Mouse (Mus musculus) kidney, postnatal 25 days (tissue): ENCODE results near the gene Gm20388.

Experiments used
- DNase-seq, 2 experiments: peaks; one replicate each; pipeline ENCODE4 v3.0.0; 2021; ENCODE audit warnings: mixed read lengths in 2 of 2

Gene Gm20388

GRCm38 (mm10) chr8:121609251-121609650 lies 1698.6 kb downstream of the Gm20388 start:
- no peak for DNase-seq

- no peak for DNase-seq
Observed at GRCm38 (mm10) chr8:121609916-121610315, 1699.3 kb downstream of the Gm20388 start.

- no peak for DNase-seq
Observed at GRCm38 (mm10) chr8:121613419-121613818, 1702.8 kb downstream of the Gm20388 start.

- DNase-seq = peak; percentile 91 to 93
Observed at GRCm38 (mm10) chr8:121619401-121619995, 1708.9 kb downstream of the Gm20388 start.

- DNase-seq = peak; percentile 91 to 94
Observed at GRCm38 (mm10) chr8:121620801-121621516, 1710.3 kb downstream of the Gm20388 start.

GRCm38 (mm10) chr8:121621879-121622278 lies 1711.2 kb downstream of the Gm20388 start:
- DNase-seq = peak in 1 of 2 experiments; percentile 43

- DNase-seq = no peak
Observed at GRCm38 (mm10) chr8:121623043-121623442, 1712.4 kb downstream of the Gm20388 start.

- no peak for DNase-seq
Observed at GRCm38 (mm10) chr8:121628681-121629080, 1718.0 kb downstream of the Gm20388 start.

- peak; percentile 67 to 90 for DNase-seq
Observed at GRCm38 (mm10) chr8:121631645-121632071, 1721.0 kb downstream of the Gm20388 start.

GRCm38 (mm10) chr8:121632401-121632800 lies 1721.8 kb downstream of the Gm20388 start:
- no peak for DNase-seq

GRCm38 (mm10) chr8:121635534-121635933 lies 1724.9 kb downstream of the Gm20388 start:
- DNase-seq = peak; percentile 77 to 90

GRCm38 (mm10) chr8:121636180-121636579 lies 1725.5 kb downstream of the Gm20388 start:
- no peak for DNase-seq

GRCm38 (mm10) chr8:121642804-121643203 lies 1732.2 kb downstream of the Gm20388 start:
- DNase-seq = no peak

- no peak for DNase-seq
Observed at GRCm38 (mm10) chr8:121643384-121643783, 1732.7 kb downstream of the Gm20388 start.

GRCm38 (mm10) chr8:121647511-121648215 lies 1737.0 kb downstream of the Gm20388 start:
- peak; percentile 65 to 81 for DNase-seq

- DNase-seq = peak in 1 of 2 experiments; percentile 49
Observed at GRCm38 (mm10) chr8:121648451-121648850, 1737.8 kb downstream of the Gm20388 start.

GRCm38 (mm10) chr8:121649423-121649822 lies 1738.8 kb downstream of the Gm20388 start:
- peak; percentile 41 to 51 for DNase-seq

- DNase-seq = peak; percentile 65 to 82
Observed at GRCm38 (mm10) chr8:121649904-121650303, 1739.3 kb downstream of the Gm20388 start.

- DNase-seq = peak; percentile 47 to 69
Observed at GRCm38 (mm10) chr8:121650389-121651307, 1740.0 kb downstream of the Gm20388 start.

GRCm38 (mm10) chr8:121651308-121651873 lies 1740.8 kb downstream of the Gm20388 start:
- peak in 1 of 2 experiments; percentile 64 for DNase-seq

- peak; percentile 57 to 77 for DNase-seq
Observed at GRCm38 (mm10) chr8:121651874-121652361, 1741.3 kb downstream of the Gm20388 start.
